16 mouse cellular contexts compared by ENCODE assay signal in genomic region chr15:77922710-77923109, GRCm38 (mm10). TPM values are rescaled to one million over a fixed set of nuclear protein-coding genes. Genes with fewer than 3 reads are reported as not detected.
DNase-seq lines count a peak whose midpoint lies in the region; ATAC-seq and TF ChIP-seq lines count a peak whose summit lies in the region.
"Had no signal": no experiment of that assay in that cellular context is flagged by ENCODE, and none has a peak within 500 bp of the region (broad histone marks: within the 10 kb centered on the region; RNA-seq: fewer than 3 reads in every experiment).

No protein-coding gene starts in this region.

- TF ChIP-seq POLR2A in kidney, adult 2 months (IDR thresholded peaks at IDR 0.05; ENCODE audit: low read depth, low read length), result no peak

- no peak for TF ChIP-seq CTCF in kidney, adult 2 months (conservative IDR thresholded peaks at IDR 0.05; ENCODE audit: insufficient read depth, insufficient read length, low read depth, low read length)

- 35% methylated on average over 9 of the region's 9 CpGs for WGBS in kidney, adult 2 months
- 80% methylated on average over 9 of the region's 9 CpGs for WGBS in kidney, embryonic 15.5 days
- WGBS in liver, embryonic 13.5 days (ENCODE audit: insufficient replicate concordance), result 74% methylated on average over 9 of the region's 9 CpGs
- WGBS in intestine, embryonic 16.5 days, result 81% methylated on average over 9 of the region's 9 CpGs

- no peaks in the 10 kb centered on the region; the same call in 1 of the 2 replicates for H3K36me3 ChIP-seq in kidney, adult 2 months (ENCODE audit: control insufficient read depth, insufficient read depth, low read length)
- H3K36me3 ChIP-seq in kidney, embryonic 15.5 days, result peaks cover 92% of the 10 kb centered on the region
- H3K36me3 ChIP-seq in liver, embryonic 13.5 days, result peaks cover 92% of the 10 kb centered on the region
- H3K36me3 ChIP-seq in intestine, embryonic 16.5 days (ENCODE audit: control insufficient read depth, insufficient read depth, low read length), result peaks cover 16% of the 10 kb centered on the region

- H3K4me3 ChIP-seq in kidney, adult 2 months (ENCODE audit: insufficient read depth, low read depth, low read length), result no peak overlapping the region
- no peak overlapping the region for H3K4me3 ChIP-seq in kidney, embryonic 15.5 days (replicated peaks)
- no peak overlapping the region for H3K4me3 ChIP-seq in liver, embryonic 13.5 days (replicated peaks)
- no peak overlapping the region for H3K4me3 ChIP-seq in intestine, embryonic 16.5 days (ENCODE audit: low read length)
- H3K4me3 ChIP-seq: forebrain, embryonic 13.5 days; heart, embryonic 12.5 days; lung, embryonic 15.5 days; midbrain, embryonic 12.5 days; myocyte had no signal

- H3K27me3 ChIP-seq in kidney, adult 2 months (replicated peaks; ENCODE audit: control insufficient read depth, insufficient read depth, low read length), result no peaks in the 10 kb centered on the region
- H3K27me3 ChIP-seq in kidney, embryonic 15.5 days, result no peaks in the 10 kb centered on the region
- no peaks in the 10 kb centered on the region for H3K27me3 ChIP-seq in liver, embryonic 13.5 days
- H3K27me3 ChIP-seq in intestine, embryonic 16.5 days (replicated peaks; ENCODE audit: control insufficient read depth, insufficient read depth, low read length), result no peaks in the 10 kb centered on the region
- H3K27me3 ChIP-seq: forebrain, embryonic 13.5 days; heart, embryonic 12.5 days; lung, embryonic 15.5 days; midbrain, embryonic 12.5 days had no signal

- no peak for ATAC-seq in kidney, embryonic 15.5 days (replicated peaks; ENCODE audit: low FRiP score)
- ATAC-seq in liver, embryonic 13.5 days (ENCODE audit: low read depth), result peak; percentile 22; the same call in 1 of the 2 replicates
- ATAC-seq in intestine, embryonic 16.5 days, result no peak
- ATAC-seq: forebrain, embryonic 13.5 days; hindbrain, postnatal 0 days had no signal

- peak; percentile 67 for DNase-seq in adrenal gland, adult 2 months
- DNase-seq in adrenal gland, adult 8-10 months, result no peak
- peak; percentile 92 for DNase-seq in kidney, adult 2 months
- no peak for DNase-seq in kidney, postnatal 4 days
- DNase-seq in liver, embryonic 13.5 days, result no peak
- no peak for DNase-seq in cerebellum, postnatal 4 days (ENCODE audit: low spot score in 2 of 2)
- DNase-seq: cerebellum, adult 9-11 months; right cerebral cortex, postnatal 4 days had no signal

- no peak overlapping the region for H3K4me2 ChIP-seq in kidney, embryonic 15.5 days
- no peak overlapping the region for H3K4me2 ChIP-seq in liver, embryonic 13.5 days
- no peak overlapping the region for H3K4me2 ChIP-seq in intestine, embryonic 16.5 days (ENCODE audit: low read depth, low read length)
- H3K4me2 ChIP-seq: forebrain, embryonic 13.5 days; heart, embryonic 12.5 days; lung, embryonic 15.5 days; midbrain, embryonic 12.5 days had no signal

- H3K9ac ChIP-seq in kidney, embryonic 15.5 days, result no peak overlapping the region
- H3K9ac ChIP-seq in liver, embryonic 13.5 days, result no peak overlapping the region
- H3K9ac ChIP-seq in intestine, embryonic 16.5 days (ENCODE audit: low read depth, low read length), result no peak overlapping the region
- H3K9ac ChIP-seq: forebrain, embryonic 13.5 days; heart, embryonic 12.5 days; lung, embryonic 15.5 days; midbrain, embryonic 12.5 days had no signal

- H3K27ac ChIP-seq in kidney, adult 2 months (ENCODE audit: insufficient read depth, low read depth, low read length), result peak overlapping the region; percentile 78
- H3K27ac ChIP-seq in kidney, embryonic 15.5 days, result 0 out of 2 replicates have a peak overlapping the region, but pooled peaks have one; percentile 32
- peak overlapping the region; percentile 76 for H3K27ac ChIP-seq in liver, embryonic 13.5 days
- H3K27ac ChIP-seq in intestine, embryonic 16.5 days (ENCODE audit: low read length), result no peak overlapping the region
- H3K27ac ChIP-seq: forebrain, embryonic 13.5 days; hindbrain, postnatal 0 days; lung, embryonic 15.5 days; midbrain, embryonic 12.5 days had no signal

- H3K9me3 ChIP-seq in kidney, embryonic 15.5 days (replicated peaks), result no peaks in the 10 kb centered on the region
- H3K9me3 ChIP-seq in liver, embryonic 13.5 days (replicated peaks), result no peaks in the 10 kb centered on the region
- H3K9me3 ChIP-seq in intestine, embryonic 16.5 days (ENCODE audit: control insufficient read depth, low read length), result no peaks in the 10 kb centered on the region
- H3K9me3 ChIP-seq: forebrain, embryonic 13.5 days; heart, embryonic 12.5 days; lung, embryonic 15.5 days; midbrain, embryonic 12.5 days had no signal

- H3K4me1 ChIP-seq in kidney, adult 2 months (ENCODE audit: control insufficient read depth, insufficient read depth, low read length), result peaks cover 19% of the 10 kb centered on the region
- H3K4me1 ChIP-seq in kidney, embryonic 15.5 days, result peaks cover 22% of the 10 kb centered on the region
- peaks cover 35% of the 10 kb centered on the region for H3K4me1 ChIP-seq in liver, embryonic 13.5 days (replicated peaks)
- H3K4me1 ChIP-seq in intestine, embryonic 16.5 days (ENCODE audit: control insufficient read depth, insufficient read depth, low read length), result peaks cover 15% of the 10 kb centered on the region

RNA-seq across cellular contexts. Expression of gene Txn2, which starts 6.1 kb away (rescaled TPM):
- 100 to 1,000 TPM; 538 to 652 TPM for total RNA-seq in adrenal gland, adult 2 months (2021)
- polyA plus RNA-seq in adrenal gland, adult 2 months (2012; rRNA removed), result 1,033 and 1,131 TPM in 2 replicates
- total RNA-seq in adrenal gland, adult 8-10 months (2022), result 100 to 1,000 TPM; 548 to 745 (median 627) TPM
- 396 and 408 TPM in 2 replicates for polyA plus RNA-seq in kidney, adult 2 months (2012; rRNA removed)
- 240 and 253 TPM in 2 replicates for polyA plus RNA-seq in kidney, embryonic 15.5 days (2015; fragmentation: Nextera tagmentation; extraction: Ambion mirVana)
- polyA plus RNA-seq in liver, embryonic 13.5 days (2015; fragmentation: Nextera tagmentation; extraction: Ambion mirVana), result 235 and 238 TPM in 2 replicates
- 357 and 388 TPM in 2 replicates for polyA plus RNA-seq in intestine, embryonic 16.5 days (2015; fragmentation: Nextera tagmentation; extraction: Ambion mirVana)

RNA-seq across cellular contexts. Expression of gene Foxred2, which starts 33.8 kb away (rescaled TPM):
- 1 to 10 TPM; 2.4 to 2.9 TPM for total RNA-seq in adrenal gland, adult 2 months (2021)
- 3.5 and 4.5 TPM in 2 replicates for polyA plus RNA-seq in adrenal gland, adult 2 months (2012; rRNA removed)
- 1 to 10 TPM; 4.2 to 9.3 (median 6.3) TPM for total RNA-seq in adrenal gland, adult 8-10 months (2022)
- polyA plus RNA-seq in kidney, adult 2 months (2012; rRNA removed), result 3.8 and 4.1 TPM in 2 replicates
- 4.6 and 5.6 TPM in 2 replicates for polyA plus RNA-seq in kidney, embryonic 15.5 days (2015; fragmentation: Nextera tagmentation; extraction: Ambion mirVana)
- polyA plus RNA-seq in liver, embryonic 13.5 days (2015; fragmentation: Nextera tagmentation; extraction: Ambion mirVana), result 1.0 and 1.1 TPM in 2 replicates
- 1.8 and 2.0 TPM in 2 replicates for polyA plus RNA-seq in intestine, embryonic 16.5 days (2015; fragmentation: Nextera tagmentation; extraction: Ambion mirVana)

RNA-seq across cellular contexts. Expression of gene Eif3d, which starts 47.9 kb away (rescaled TPM):
- 100 to 1,000 TPM; 149 to 195 TPM for total RNA-seq in adrenal gland, adult 2 months (2021)
- 190 and 196 TPM in 2 replicates for polyA plus RNA-seq in adrenal gland, adult 2 months (2012; rRNA removed)
- 100 to 1,000 TPM; 140 to 159 (median 147) TPM for total RNA-seq in adrenal gland, adult 8-10 months (2022)
- 98.8 and 132 TPM in 2 replicates for polyA plus RNA-seq in kidney, adult 2 months (2012; rRNA removed)
- 210 and 223 TPM in 2 replicates for polyA plus RNA-seq in kidney, embryonic 15.5 days (2015; fragmentation: Nextera tagmentation; extraction: Ambion mirVana)
- polyA plus RNA-seq in liver, embryonic 13.5 days (2015; fragmentation: Nextera tagmentation; extraction: Ambion mirVana), result 200 and 222 TPM in 2 replicates
- 166 and 186 TPM in 2 replicates for polyA plus RNA-seq in intestine, embryonic 16.5 days (2015; fragmentation: Nextera tagmentation; extraction: Ambion mirVana)

Comparison
In these comparisons a context has a peak if more than half of its experiments do, and no peak if none do; other contexts are left out.
1. DNase-seq: peak in adrenal gland, adult 2 months (single experiment) and kidney, adult 2 months (single experiment); none in adrenal gland, adult 8-10 months (single experiment), kidney, postnatal 4 days (0 of 2), liver, embryonic 13.5 days (single experiment) and cerebellum, postnatal 4 days (0 of 2).